Mouse (Mus musculus): ENCODE results near the gene Ubac2.
A peak's percentile ranks its signal among the peaks of the same experiment; 100 is the strongest.

Ubac2 gene

DNA sequence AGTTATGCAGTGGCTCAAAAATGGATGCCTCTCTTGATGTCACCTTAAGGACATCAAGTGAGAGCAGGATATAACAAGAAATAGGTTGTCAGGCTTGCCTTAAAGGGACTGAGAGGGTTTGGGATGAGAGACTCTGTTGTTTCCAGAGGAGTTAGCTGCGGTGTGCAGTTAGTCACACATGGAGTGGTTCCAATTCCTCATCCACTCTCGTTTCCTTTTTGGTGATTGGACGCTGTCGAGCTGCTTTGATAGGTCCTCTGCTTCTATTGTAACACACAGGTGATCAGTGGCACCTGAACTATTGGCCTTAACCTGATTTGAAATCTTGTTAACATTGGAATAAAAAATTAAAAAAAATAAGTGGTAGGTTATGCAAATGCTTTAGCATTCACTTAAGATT is 44.3 kb downstream of the Ubac2 start:
- DNase-seq (ENCODE audit: low read depth, low spot score): no peak

GRCm38 (mm10) chr14:121924876-121925275 is 46.5 kb downstream of the Ubac2 start:
- DNase-seq (ENCODE audit: low read depth, low spot score): no peak

- no peak for DNase-seq (ENCODE audit: low read depth, low spot score)
Observed at GRCm38 (mm10) chr14:121926901-121927300, 48.5 kb downstream of the Ubac2 start.

GRCm38 (mm10) chr14:121927451-121927850 is 49.0 kb downstream of the Ubac2 start:
- DNase-seq (ENCODE audit: low read depth, low spot score): no peak

- DNase-seq (ENCODE audit: low read depth, low spot score): peak; percentile 54
Observed at GRCm38 (mm10) chr14:121928375-121929137, 50.1 kb downstream of the Ubac2 start.

DNA sequence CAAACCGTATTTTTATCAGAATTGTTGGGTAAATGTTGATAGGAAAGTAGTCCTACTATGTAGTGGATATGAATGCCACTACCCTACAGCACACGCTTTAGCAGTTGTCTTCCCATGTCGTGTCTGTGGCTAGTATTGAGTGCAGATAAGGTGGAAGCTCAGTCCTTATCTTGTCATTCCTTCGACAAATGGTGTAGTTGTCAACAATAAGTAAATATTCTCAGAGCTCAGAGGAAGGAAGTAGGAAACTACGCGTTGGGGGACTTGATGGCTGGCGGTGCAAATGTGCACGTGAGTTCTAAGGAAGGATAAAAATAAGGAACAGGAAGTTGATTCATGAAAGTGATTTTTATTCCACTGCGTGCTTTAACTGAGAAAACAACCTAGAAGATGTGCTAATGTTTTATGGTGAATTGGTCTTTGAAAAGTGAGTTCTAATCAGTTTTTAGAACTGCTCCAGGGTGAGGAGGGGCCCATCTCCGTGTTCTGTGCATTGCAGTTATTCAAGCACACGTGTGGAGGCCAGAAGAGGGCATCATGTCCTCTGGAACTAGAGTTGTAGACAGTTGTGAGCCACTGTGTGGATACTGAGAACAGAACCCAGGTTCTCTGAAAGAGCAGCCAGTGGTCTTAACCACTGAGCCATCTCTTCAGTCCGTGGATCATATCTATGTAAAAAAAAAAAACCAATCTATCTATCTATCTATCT is 51.0 kb downstream of the Ubac2 start:
- DNase-seq (ENCODE audit: low read depth, low spot score): peak; percentile 9

- DNase-seq (ENCODE audit: low read depth, low spot score): no peak
Observed at GRCm38 (mm10) chr14:121930731-121931383, 52.4 kb downstream of the Ubac2 start.

GRCm38 (mm10) chr14:121931594-121931993 is 53.2 kb downstream of the Ubac2 start:
- DNase-seq (ENCODE audit: low read depth, low spot score): no peak

- DNase-seq (ENCODE audit: low read depth, low spot score): no peak
Observed at GRCm38 (mm10) chr14:121932180-121932579, 53.8 kb downstream of the Ubac2 start.

DNA sequence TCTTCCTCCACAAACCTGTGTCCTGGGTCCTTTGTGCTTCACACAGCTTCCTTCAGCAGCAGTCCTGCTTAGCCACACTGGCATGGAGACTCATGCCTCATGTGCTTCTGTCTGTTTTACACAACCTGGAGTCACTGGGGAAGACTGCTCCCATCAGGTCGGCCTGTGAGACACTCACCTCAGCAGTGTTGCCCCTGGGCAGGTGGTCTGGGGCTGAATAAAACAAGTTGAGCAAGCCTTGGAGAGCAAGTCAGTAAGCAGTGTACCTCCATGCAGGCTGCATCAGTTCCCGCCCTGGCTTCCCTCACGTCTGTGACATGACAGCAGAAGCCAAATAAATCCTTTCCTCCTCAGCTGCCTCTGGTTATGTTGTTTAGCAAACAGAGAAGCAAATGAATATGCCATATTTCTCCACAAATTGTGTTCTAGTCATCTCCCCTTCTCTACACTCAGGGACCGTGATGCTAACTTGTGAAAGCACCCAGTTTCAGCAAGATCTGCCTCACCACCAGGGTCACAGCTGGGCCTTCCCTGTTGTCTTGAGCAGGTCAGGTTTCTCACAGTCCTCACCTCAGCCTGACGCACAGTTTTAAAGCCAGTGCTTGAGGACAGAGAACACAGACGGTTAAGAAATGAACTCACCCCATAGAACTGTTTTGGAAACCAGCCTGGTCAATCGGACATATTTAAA is 55.6 kb downstream of the Ubac2 start:
- no peak for DNase-seq (ENCODE audit: low read depth, low spot score)

GRCm38 (mm10) chr14:121934597-121934946 is 56.2 kb downstream of the Ubac2 start:
- DNase-seq (ENCODE audit: low read depth, low spot score): no peak

DNA sequence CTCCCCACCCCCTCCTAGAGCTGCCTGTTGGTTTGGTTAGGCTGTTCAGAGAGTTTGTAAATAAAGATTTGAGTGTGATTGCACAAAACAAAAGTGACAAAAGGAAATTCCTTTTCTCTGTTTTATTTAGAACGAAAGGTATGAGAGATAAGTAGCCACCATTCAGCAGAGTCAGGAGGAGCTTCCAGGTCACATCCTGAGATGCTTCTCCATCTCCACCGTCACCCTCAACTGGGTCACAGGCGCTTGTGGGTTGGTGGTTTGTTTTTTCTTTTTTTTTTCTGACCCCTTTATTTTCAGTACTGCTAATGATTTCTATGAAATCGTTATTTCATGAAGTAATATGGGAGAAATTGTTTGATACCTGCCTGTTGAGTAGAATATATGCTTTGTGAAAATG is 57.9 kb downstream of the Ubac2 start:
- DNase-seq (ENCODE audit: low read depth, low spot score): no peak

DNA sequence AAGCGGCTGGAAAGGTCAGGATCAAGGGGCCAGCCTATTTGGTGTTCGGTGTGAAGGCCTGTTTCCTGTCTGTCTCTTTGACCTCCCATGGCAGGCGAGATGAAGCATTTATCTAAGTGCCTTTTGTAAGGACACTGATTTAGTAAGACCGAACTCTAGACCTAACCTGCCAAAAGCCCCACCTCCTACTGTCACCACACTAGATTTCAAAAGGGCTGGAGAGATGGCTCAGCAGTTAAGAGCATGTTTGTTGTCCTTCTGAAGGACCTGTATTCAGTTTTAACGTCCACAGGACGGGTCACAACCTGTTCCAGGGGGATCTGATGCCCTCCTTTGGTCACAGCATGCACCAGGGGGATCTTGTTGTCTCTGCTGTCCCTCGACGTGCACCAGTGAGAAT is 58.4 kb downstream of the Ubac2 start:
- DNase-seq (ENCODE audit: low read depth, low spot score): no peak

GRCm38 (mm10) chr14:121937601-121938255 is 59.3 kb downstream of the Ubac2 start:
- DNase-seq (ENCODE audit: low read depth, low spot score): no peak

DNA sequence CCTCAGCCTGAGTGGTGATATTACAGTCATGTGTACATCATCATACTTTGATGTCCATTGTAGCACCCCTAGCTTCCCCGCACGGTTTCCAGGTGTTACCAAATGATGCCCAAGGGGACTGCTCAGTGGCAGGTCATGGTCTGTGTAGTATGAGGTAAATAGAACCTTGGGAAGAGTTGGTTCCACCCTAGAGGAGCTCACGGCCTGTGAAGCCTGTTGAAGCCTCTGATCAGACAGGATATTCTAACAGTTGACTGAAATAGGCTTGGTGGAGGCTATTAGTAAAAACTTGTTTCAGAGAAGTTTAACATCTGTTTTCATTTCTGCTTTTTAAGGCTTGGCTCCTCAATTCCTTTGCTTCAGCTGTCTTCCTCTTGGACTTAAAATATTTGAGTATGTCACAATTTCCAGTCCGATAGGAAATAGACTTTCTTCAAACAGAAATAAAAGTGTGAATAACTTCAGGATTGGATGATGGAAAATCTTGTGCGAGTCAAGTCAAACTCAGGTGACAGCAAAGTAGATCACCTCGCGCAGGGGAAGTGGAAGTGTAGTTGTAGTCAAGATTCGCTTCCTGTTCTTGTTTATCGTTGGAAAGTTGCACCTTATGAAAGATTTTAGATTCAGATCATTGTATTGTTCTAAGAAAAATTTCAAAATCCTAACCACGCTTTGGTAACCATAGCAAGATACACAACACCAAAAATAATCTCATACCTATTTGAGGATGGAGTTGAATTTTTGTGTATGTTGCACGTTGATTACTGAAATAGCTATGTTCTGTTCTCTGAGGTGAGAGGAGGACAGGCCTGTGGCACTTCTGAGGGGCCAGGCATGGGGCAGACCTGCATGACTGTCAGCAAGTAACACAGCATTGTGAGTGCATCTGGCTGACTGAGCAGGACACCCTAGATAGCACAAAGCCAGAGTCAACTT is 60.1 kb downstream of the Ubac2 start:
- DNase-seq (ENCODE audit: low read depth, low spot score): no peak

DNA sequence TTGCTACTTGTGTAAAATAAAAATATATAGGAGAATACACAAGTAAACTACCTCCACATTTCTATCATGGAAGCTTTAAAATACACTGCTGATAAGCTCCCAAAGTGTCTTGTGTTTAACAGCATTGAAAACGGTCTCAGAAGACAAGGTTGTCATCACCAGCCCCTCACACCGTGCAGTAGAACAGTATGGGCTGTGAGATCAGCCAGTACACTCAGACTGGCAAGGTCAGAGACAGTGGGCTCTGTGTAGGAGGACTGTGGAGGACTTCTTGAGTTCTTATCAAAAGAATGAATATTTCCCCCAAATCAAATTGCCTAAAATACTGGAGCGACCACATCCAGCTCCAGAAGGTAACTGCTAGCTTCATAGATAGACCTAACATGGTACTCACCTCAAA is 61.2 kb downstream of the Ubac2 start:
- DNase-seq (ENCODE audit: low read depth, low spot score): no peak

DNA sequence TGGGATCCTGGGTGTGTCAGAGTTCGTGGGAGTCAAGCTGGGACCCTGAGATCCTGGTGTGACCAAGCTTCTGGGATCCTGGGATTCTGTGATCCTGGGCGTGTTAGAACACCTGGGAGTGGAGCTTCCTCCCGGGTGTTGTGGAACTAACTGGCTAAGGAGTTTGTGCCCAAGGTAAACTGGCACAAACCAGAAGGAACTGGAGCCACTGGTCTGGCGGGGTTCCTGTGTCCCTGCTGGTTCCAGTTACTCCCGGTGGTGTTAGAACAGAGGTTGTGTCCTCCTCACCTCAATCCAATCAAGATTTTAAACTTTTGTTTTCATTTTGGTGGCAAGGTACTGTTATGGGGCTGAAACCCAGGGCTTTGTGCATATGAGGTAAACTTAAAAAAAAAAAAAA is 67.7 kb downstream of the Ubac2 start:
- no peak for DNase-seq (ENCODE audit: low read depth, low spot score)

DNA sequence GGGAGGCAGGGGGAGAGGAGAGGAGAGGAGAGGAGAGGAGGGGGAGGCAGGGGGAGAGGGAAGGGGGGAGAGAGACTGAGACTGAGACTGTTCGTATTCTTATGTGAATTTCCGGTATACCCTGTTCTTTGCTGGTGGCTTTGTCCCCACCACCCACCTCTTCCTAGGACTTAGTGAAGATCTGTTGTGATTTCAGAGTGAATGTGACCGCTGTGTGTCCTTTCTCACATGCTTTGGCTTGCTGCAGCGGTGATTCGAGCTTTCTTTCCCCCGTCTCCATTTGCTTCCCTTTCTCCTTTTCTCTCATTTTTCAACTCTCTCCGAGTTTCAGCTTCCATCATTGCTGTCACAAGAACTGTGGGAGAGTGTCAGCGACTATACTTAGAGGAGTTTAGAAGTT is 68.3 kb downstream of the Ubac2 start:
- DNase-seq (ENCODE audit: low read depth, low spot score): no peak

DNA sequence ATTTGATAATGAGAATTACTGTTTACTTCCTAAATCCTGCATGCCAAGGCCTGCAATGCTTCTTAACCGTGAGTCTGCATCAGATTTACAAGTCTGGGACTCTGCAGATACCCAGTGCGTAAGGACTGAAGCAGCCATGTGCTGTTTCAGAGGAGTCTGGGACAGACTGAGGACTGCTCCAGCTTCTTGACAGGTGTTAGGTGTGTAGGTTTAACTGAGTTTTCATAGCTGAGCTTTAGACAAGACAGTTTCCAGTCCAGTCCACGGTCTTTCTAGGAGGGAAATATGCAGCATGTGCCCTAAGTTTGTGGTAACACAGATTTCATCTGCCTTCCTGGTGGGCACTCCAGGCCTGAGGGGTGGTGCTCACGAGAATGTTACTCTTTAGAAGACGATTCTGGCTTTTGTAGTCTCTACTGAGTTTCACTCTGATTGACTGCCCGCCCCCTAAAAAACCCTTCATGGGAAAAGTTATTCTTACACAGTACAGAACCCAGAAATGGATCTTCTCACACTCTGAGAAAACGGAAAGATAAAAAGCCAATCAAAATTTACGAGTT is 68.9 kb downstream of the Ubac2 start:
- no peak for DNase-seq (ENCODE audit: low read depth, low spot score)

- DNase-seq (ENCODE audit: low read depth, low spot score): no peak
Observed at GRCm38 (mm10) chr14:121947966-121948365, 69.5 kb downstream of the Ubac2 start.

Measured in c-Kit-negative CD71-positive TER-119-positive erythroid progenitor cells, embryonic 14.5 days (primary cell).